Mouse (Mus musculus) erythroblast, embryonic 14.5 days (primary cell): ENCODE results near the gene Mrpl12.

Source experiments
- GATA1 ChIP-seq: IDR thresholded peaks from 2 replicates; pipeline ENCODE4 v1.6.1; 2012; ENCODE audit warnings: low read length, inconsistent platforms, mixed read lengths
- TAL1 ChIP-seq: IDR thresholded peaks from 3 replicates; pipeline ENCODE4 v1.6.1; 2012; ENCODE audit warnings: low read length, inconsistent platforms, mixed read lengths

DNA sequence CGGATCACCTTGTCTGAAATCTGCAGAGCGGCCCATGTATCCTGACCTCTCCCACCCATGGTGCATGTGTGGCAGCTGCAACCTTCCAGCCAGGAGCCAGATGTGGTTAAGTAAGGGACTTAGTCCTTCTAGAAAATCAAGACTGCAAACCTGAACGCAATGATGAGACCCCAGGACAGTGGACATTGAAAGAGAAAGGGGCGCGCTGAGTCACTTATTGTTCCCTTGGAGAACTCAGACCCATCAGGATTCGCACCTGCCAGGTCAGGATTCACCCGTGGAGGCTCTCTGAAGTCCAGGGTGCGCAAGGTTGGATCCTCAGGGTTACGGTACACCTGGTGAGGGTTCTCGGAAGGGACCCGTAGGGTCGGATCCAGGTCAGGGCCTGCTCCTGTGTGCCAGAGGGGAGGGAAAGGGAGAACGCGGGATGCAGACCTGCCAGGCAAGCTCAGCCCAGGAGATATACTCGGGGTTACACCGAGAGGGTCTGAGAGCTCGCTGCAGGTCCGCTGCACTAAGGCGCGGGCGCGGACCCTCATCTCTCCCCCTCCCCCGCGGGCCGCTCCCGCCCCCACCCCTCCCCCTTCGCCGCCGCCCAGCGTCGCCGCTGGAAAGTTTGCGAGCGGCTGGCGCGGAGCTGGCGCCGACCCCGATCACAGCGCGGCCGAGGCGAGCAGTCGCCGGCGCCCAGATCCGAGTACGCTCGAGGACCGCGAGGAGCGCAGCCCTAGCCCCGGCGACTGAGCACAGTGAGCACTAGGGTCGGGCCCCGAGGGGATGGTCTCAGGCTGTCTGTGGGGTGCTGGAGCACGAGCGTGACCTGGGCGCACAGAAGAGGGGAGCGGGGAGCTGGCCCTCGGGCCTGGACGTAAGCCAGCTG is 45.9 kb downstream of the Mrpl12 start, which contains the start of gene Gcgr:
- TF ChIP-seq GATA1 (no peak), TAL1 (no peak)
